Mouse (Mus musculus) frontal cortex, postnatal 10 days (tissue): ENCODE results near the gene Eid1.

Experiments
- DNase-seq, 2 experiments: peaks; one replicate each; pipeline ENCODE4 v3.0.0; 2022; ENCODE audit warnings: low spot score in 2 of 2, mixed read lengths in 1 of 2

The Eid1 gene

GRCm38 (mm10) chr2:125672957-125673631 lies at the start of gene Eid1:
Gene Eid1, plus strand, starts transcription at chr2:125673095.
- DNase-seq: peak; percentile 70 to 82

- DNase-seq: no peak
These were observed 49.7 kb upstream of the Eid1 start for GRCm38 (mm10) chr2:125623211-125623610.

GRCm38 (mm10) chr2:125624127-125624685 lies 48.7 kb upstream of the Eid1 start:
- DNase-seq: no peak

GRCm38 (mm10) chr2:125624837-125625351 lies 48.0 kb upstream of the Eid1 start, which contains the start of gene Cep152:
Gene Cep152, minus strand, starts transcription at chr2:125625113.
- DNase-seq: peak; percentile 93 to 97

GRCm38 (mm10) chr2:125626536-125626935 lies 46.4 kb upstream of the Eid1 start:
- no peak for DNase-seq

- no peak for DNase-seq
These were observed 44.4 kb upstream of the Eid1 start for GRCm38 (mm10) chr2:125628487-125628886.

GRCm38 (mm10) chr2:125630010-125630409 lies 42.9 kb upstream of the Eid1 start:
- no peak for DNase-seq

GRCm38 (mm10) chr2:125637331-125637730 lies 35.6 kb upstream of the Eid1 start:
- DNase-seq: no peak

GRCm38 (mm10) chr2:125644912-125645311 lies 28.0 kb upstream of the Eid1 start:
- DNase-seq: no peak

- DNase-seq: no peak
These were observed 22.9 kb upstream of the Eid1 start for GRCm38 (mm10) chr2:125650038-125650437.

- no peak for DNase-seq
These were observed 22.0 kb upstream of the Eid1 start for GRCm38 (mm10) chr2:125650742-125651352.

- no peak for DNase-seq
These were observed 21.3 kb upstream of the Eid1 start for GRCm38 (mm10) chr2:125651563-125651962.

- no peak for DNase-seq
These were observed 19.6 kb upstream of the Eid1 start for GRCm38 (mm10) chr2:125653286-125653685.

- DNase-seq: no peak
These were observed 17.5 kb upstream of the Eid1 start for GRCm38 (mm10) chr2:125655391-125655790.

GRCm38 (mm10) chr2:125659823-125660536 lies 12.9 kb upstream of the Eid1 start:
- peak in 1 of 2 experiments; percentile 63 for DNase-seq

GRCm38 (mm10) chr2:125660537-125661130 lies 12.3 kb upstream of the Eid1 start:
- DNase-seq: no peak

GRCm38 (mm10) chr2:125661156-125661555 lies 11.7 kb upstream of the Eid1 start:
- DNase-seq: no peak

- DNase-seq: no peak
These were observed 10.4 kb upstream of the Eid1 start for GRCm38 (mm10) chr2:125662517-125662916.

- no peak for DNase-seq
These were observed 7.7 kb upstream of the Eid1 start for GRCm38 (mm10) chr2:125665213-125665612.

GRCm38 (mm10) chr2:125665909-125666308 lies 7.0 kb upstream of the Eid1 start:
- DNase-seq: no peak

- no peak for DNase-seq
These were observed 6.2 kb upstream of the Eid1 start for GRCm38 (mm10) chr2:125666668-125667067.

GRCm38 (mm10) chr2:125667184-125667583 lies 5.7 kb upstream of the Eid1 start:
- DNase-seq: no peak
